Mouse (Mus musculus) ES-E14 (cell line): Measurements from ENCODE around the gene Ppm1l. TPM values are rescaled to one million over a fixed set of nuclear protein-coding genes. Genes with fewer than 3 reads are reported as not detected.

Source experiments
- DNase-seq: peaks from one replicate; pipeline ENCODE4 v3.0.0-alpha.2; 2013; ENCODE audit warnings: low read depth, low spot score
- H3K27ac ChIP-seq: 2 replicates; pipeline ENCODE4 v1.5.1; 2012; ENCODE audit warnings: low read depth, mild to moderate bottlenecking, low read length, moderate library complexity, mixed read lengths; ENCODE audit not compliant: poor library complexity, insufficient read depth, severe bottlenecking
- H3K36me3 ChIP-seq: 2 replicates; pipeline ENCODE4 v1.6.1; 2012; ENCODE audit warnings: mild to moderate bottlenecking, low read length, moderate library complexity, mixed read lengths; ENCODE audit not compliant: control insufficient read depth, poor library complexity, insufficient read depth, severe bottlenecking
- H3K4me1 ChIP-seq, 2 experiments: fragments of 150-350 bp in 1 of 2; sonication (generic) in 1 of 2; 2 replicates each; pipeline ENCODE4 v1.6.1; 2012; ENCODE audit warnings: low read length in 2 of 2, mild to moderate bottlenecking in 1 of 2, mixed read lengths in 1 of 2; ENCODE audit not compliant: control insufficient read depth in 2 of 2, insufficient read depth in 2 of 2, poor library complexity in 1 of 2
- H3K4me3 ChIP-seq, 2 experiments: fragments of 150-350 bp in 1 of 2; sonication (generic) in 1 of 2; 2 replicates each; pipeline ENCODE4 v1.5.1; 2012; ENCODE audit warnings: low read length in 2 of 2, low read depth in 1 of 2, mild to moderate bottlenecking in 1 of 2, mixed read lengths in 1 of 2; ENCODE audit not compliant: insufficient read depth in 1 of 2, poor library complexity in 1 of 2, severe bottlenecking in 1 of 2
- H3K9ac ChIP-seq: 2 replicates; pipeline ENCODE4 v1.6.1; 2012; ENCODE audit warnings: low read depth, mild to moderate bottlenecking, low read length, mixed read lengths; ENCODE audit not compliant: poor library complexity, insufficient read depth, severe bottlenecking
- H3K9me3 ChIP-seq: fragments of 150-350 bp; sonication (generic); 2 replicates; pipeline ENCODE4 v1.6.1; 2012; ENCODE audit warnings: low read depth, mild to moderate bottlenecking, low read length; ENCODE audit not compliant: control insufficient read depth, insufficient read depth
- CHD2 ChIP-seq: IDR thresholded peaks from 2 replicates; pipeline ENCODE4 v1.6.1; 2014; ENCODE audit warnings: mild to moderate bottlenecking, low read depth, low read length, inconsistent platforms
- HCFC1 ChIP-seq: IDR thresholded peaks from 2 replicates; pipeline ENCODE4 v1.6.1; 2012; ENCODE audit warnings: low read length, inconsistent platforms, borderline replicate concordance; ENCODE audit not compliant: insufficient read depth
- MAFK ChIP-seq: IDR thresholded peaks from 2 replicates; pipeline ENCODE4 v1.6.1; 2014; ENCODE audit warnings: mild to moderate bottlenecking, low read depth, low read length, inconsistent platforms; ENCODE audit not compliant: insufficient read depth
- ZC3H11A ChIP-seq: IDR thresholded peaks from 2 replicates; pipeline ENCODE4 v1.6.1; 2012; ENCODE audit warnings: low read depth, mild to moderate bottlenecking, inconsistent platforms, low read length, borderline replicate concordance
- ZNF384 ChIP-seq: IDR thresholded peaks from 2 replicates; pipeline ENCODE4 v1.6.1; 2012; ENCODE audit warnings: low read depth, low read length, inconsistent platforms
- in situ Hi-C, 2 experiments: fragments of 600-800 bp; cut with MboI; formaldehyde crosslinking; loops; one replicate each; pipeline ENCODE4 v1.15.1; 2025; ENCODE audit warnings: low sequenced_read_pairs in 2 of 2, inconsistent platforms in 1 of 2; ENCODE audit not compliant: unreplicated experiment in 2 of 2
- total RNA-seq: library from RNA; depleted of rRNA; stranded (reverse); fragments of 300-350 nt; gene quantifications from 2 replicates; pipeline ENCODE4 v1.2.3, GENCODE M21; 2012

Ppm1l gene
- total RNA-seq, 1 experiment, result 5.6 TPM

DNA sequence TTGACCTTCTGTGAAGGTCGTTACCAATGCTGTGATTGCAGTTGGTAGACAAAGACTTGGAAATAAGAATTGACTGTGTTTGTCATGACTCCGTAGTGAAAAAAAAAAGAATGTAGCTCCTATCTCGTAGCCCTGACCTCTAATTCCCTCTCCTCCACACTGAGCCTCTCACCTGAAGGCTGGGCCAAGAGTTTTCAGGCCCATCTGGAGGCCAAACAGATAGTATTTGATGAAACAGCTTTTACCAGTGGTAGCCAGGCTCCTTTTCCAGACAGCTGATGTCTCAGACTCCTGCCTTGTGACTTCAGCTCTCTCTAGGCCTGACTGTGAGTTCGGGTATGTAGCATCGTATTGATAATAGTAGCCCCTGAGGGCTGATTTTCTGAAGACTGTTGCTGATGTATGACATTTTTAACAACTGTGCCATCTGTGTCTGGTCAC, 45.7 kb downstream of the Ppm1l start:
- DNase-seq, result no peak
- H3K27ac ChIP-seq, result no peak overlapping the region
- H3K9me3 ChIP-seq, result no peaks in the 10 kb centered on the region
- no peaks in the 10 kb centered on the region for H3K36me3 ChIP-seq
- no peak overlapping the region for H3K9ac ChIP-seq
- peaks cover 2 to 3% of the 10 kb centered on the region in 2 experiments; a peak in 2 of 4 replicates for H3K4me1 ChIP-seq
- in situ Hi-C loops, result no loop called here
- no peak overlapping the region for H3K4me3 ChIP-seq
- TF ChIP-seq MAFK (no peak), ZC3H11A (no peak), ZNF384 (peak; percentile 42; the same call in 1 of the 2 replicates)

GRCm38 (mm10) chr3:69362906-69363305, 46.2 kb downstream of the Ppm1l start:
- DNase-seq, result no peak
- Histone ChIP-seq H3K4me1 (peaks cover 2 to 5% of the 10 kb centered on the region in 2 experiments; a peak in 3 of 4 replicates), H3K9ac (no peak overlapping the region), H3K4me3 (no peak overlapping the region), H3K9me3 (no peaks in the 10 kb centered on the region), H3K27ac (no peak overlapping the region), H3K36me3 (no peaks in the 10 kb centered on the region)
- in situ Hi-C loops, result no loop called here
- TF ChIP-seq HCFC1, result no peak

- Histone ChIP-seq H3K36me3 (no peaks in the 10 kb centered on the region), H3K9me3 (no peaks in the 10 kb centered on the region), H3K4me1 (peaks cover 2 to 6% of the 10 kb centered on the region in 2 experiments; a peak in 3 of 4 replicates), H3K4me3 (no peak overlapping the region), H3K27ac (no peak overlapping the region), H3K9ac (no peak overlapping the region)
- TF ChIP-seq MAFK (no peak), HCFC1 (no peak), ZC3H11A (no peak), CHD2 (no peak), ZNF384 (no peak)
- DNase-seq, result no peak
- in situ Hi-C loops, result no loop called here
Observed at GRCm38 (mm10) chr3:69364151-69364550, 47.5 kb downstream of the Ppm1l start.

DNA sequence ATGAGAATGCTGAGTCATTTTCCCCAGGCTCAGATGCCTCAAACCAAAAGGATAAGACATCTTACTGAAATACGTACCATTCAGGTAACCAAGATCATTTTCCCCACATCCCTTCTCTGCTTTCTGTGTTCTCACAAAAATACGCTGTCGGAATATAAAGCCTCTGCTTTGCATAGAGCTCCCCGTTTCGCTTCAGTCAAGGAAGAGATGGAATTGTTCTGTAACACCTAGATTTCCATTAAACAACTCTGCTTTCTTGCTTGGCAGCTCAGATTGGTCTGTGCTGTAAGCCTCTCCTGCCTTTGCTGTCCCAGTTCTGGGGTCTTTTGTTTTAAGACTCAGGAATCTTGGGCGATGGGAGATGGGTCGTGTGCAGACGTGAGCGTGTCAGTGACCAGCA, 51.3 kb downstream of the Ppm1l start:
- no peaks in the 10 kb centered on the region for H3K36me3 ChIP-seq
- peaks cover 2 to 3% of the 10 kb centered on the region in 2 experiments; a peak in 2 of 4 replicates for H3K4me1 ChIP-seq
- DNase-seq, result no peak
- H3K9ac ChIP-seq, result no peak overlapping the region
- no peak overlapping the region for H3K4me3 ChIP-seq
- no peak for TF ChIP-seq MAFK
- TF ChIP-seq HCFC1, result no peak
- TF ChIP-seq ZNF384, result no peak
- no peak for TF ChIP-seq ZC3H11A
- TF ChIP-seq CHD2, result no peak
- in situ Hi-C loops, result no loop called here
- H3K9me3 ChIP-seq, result no peaks in the 10 kb centered on the region
- H3K27ac ChIP-seq, result no peak overlapping the region

GRCm38 (mm10) chr3:69372731-69373130, 56.1 kb downstream of the Ppm1l start:
- Histone ChIP-seq H3K4me1 (peaks cover 0 to 2% of the 10 kb centered on the region in 2 experiments; a peak in 2 of 4 replicates), H3K36me3 (no peaks in the 10 kb centered on the region), H3K9ac (no peak overlapping the region), H3K9me3 (no peaks in the 10 kb centered on the region), H3K4me3 (no peak overlapping the region), H3K27ac (no peak overlapping the region)
- peak; percentile 24 for DNase-seq
- in situ Hi-C loops, result no loop called here
- peak; percentile 41; the same call in 1 of the 2 replicates for TF ChIP-seq ZC3H11A
- no peak for TF ChIP-seq MAFK
- no peak for TF ChIP-seq HCFC1
